Mouse (Mus musculus): ENCODE measurements around the gene Faim2. TPM values are rescaled to one million over a fixed set of nuclear protein-coding genes. Genes with fewer than 3 reads are reported as not detected.

Gene Faim2
- polyA plus RNA-seq, 1 experiment from 2014 or later: 0.16 TPM

Other genes with a start within 250 kb of the Faim2 start
- 8.2 and 8.9 TPM in 2 replicates for gene Prpf40b, start 233.1 kb downstream of the Faim2 start, polyA plus RNA-seq (2015; fragmentation: Nextera tagmentation; extraction: Ambion mirVana)
- gene Fam186b, start 232.3 kb downstream of the Faim2 start, polyA plus RNA-seq (2015; fragmentation: Nextera tagmentation; extraction: Ambion mirVana): 0.06 TPM in 1 of 2 replicates, not detected in the other
- 3.4 and 3.7 TPM in 2 replicates for gene Fmnl3, start 157.7 kb downstream of the Faim2 start, polyA plus RNA-seq (2015; fragmentation: Nextera tagmentation; extraction: Ambion mirVana)
- 188 and 210 TPM in 2 replicates for gene Tmbim6, start 135.3 kb downstream of the Faim2 start, polyA plus RNA-seq (2015; fragmentation: Nextera tagmentation; extraction: Ambion mirVana)
- 0.85 and 1.1 TPM in 2 replicates for gene Nckap5l, start 70.4 kb downstream of the Faim2 start, polyA plus RNA-seq (2015; fragmentation: Nextera tagmentation; extraction: Ambion mirVana)
- 7.3 and 7.4 TPM in 2 replicates for gene Bcdin3d, start 53.4 kb downstream of the Faim2 start, polyA plus RNA-seq (2015; fragmentation: Nextera tagmentation; extraction: Ambion mirVana)
- gene Aqp2, start 50.9 kb upstream of the Faim2 start, polyA plus RNA-seq (2015; fragmentation: Nextera tagmentation; extraction: Ambion mirVana): not detected in 2 replicates
- gene Aqp5, start 62.6 kb upstream of the Faim2 start, polyA plus RNA-seq (2015; fragmentation: Nextera tagmentation; extraction: Ambion mirVana): 0.08 and 0.24 TPM in 2 replicates
- gene Aqp6, start 73.2 kb upstream of the Faim2 start, polyA plus RNA-seq (2015; fragmentation: Nextera tagmentation; extraction: Ambion mirVana): not detected in 2 replicates
- gene Racgap1, start 123.5 kb upstream of the Faim2 start, polyA plus RNA-seq (2015; fragmentation: Nextera tagmentation; extraction: Ambion mirVana): 69.2 and 80.8 TPM in 2 replicates
- gene Asic1, start 142.2 kb upstream of the Faim2 start, polyA plus RNA-seq (2015; fragmentation: Nextera tagmentation; extraction: Ambion mirVana): 0.53 and 0.57 TPM in 2 replicates
- 7.1 TPM in 2 replicates for gene Smarcd1, start 174.0 kb upstream of the Faim2 start, polyA plus RNA-seq (2015; fragmentation: Nextera tagmentation; extraction: Ambion mirVana)
- gene Gm17349, start 177.3 kb upstream of the Faim2 start, polyA plus RNA-seq (2015; fragmentation: Nextera tagmentation; extraction: Ambion mirVana): not detected in 2 replicates
- 11.5 and 13.9 TPM in 2 replicates for gene Gpd1, start 189.3 kb upstream of the Faim2 start, polyA plus RNA-seq (2015; fragmentation: Nextera tagmentation; extraction: Ambion mirVana)
- gene Cox14, start 197.5 kb upstream of the Faim2 start, polyA plus RNA-seq (2015; fragmentation: Nextera tagmentation; extraction: Ambion mirVana): 71.6 and 80.5 TPM in 2 replicates
- 11.2 and 11.7 TPM in 2 replicates for gene Cers5, start 244.7 kb upstream of the Faim2 start, polyA plus RNA-seq (2015; fragmentation: Nextera tagmentation; extraction: Ambion mirVana)

All from liver, embryonic 13.5 days (tissue).